Mouse (Mus musculus) limb, embryonic 14.5 days (tissue): ENCODE results near the gene Tmed6. TPM values are rescaled to one million over a fixed set of nuclear protein-coding genes. Genes with fewer than 3 reads are reported as not detected.

Experiments
- ATAC-seq: fragments of 200-750 bp; cut with Nextera tagmentation; 2 replicates; pipeline ENCODE4 v1.8.0; 2017; ENCODE audit warnings: low read depth, moderate number of reproducible peaks, moderate TSS enrichment; ENCODE audit not compliant: low FRiP score
- DNase-seq: peaks from one replicate; pipeline ENCODE4 v3.0.0-alpha.2; 2015; ENCODE audit warnings: low spot score
- H3K27ac ChIP-seq: fragments of 300-500 bp; sonication (generic); replicated peaks from 2 replicates; pipeline ENCODE4 v1.5.1; 2014; ENCODE audit warnings: low read depth, mild to moderate bottlenecking, low read length, moderate library complexity, mixed read lengths
- H3K27me3 ChIP-seq: fragments of 300-500 bp; sonication (generic); 2 replicates; pipeline ENCODE4 v1.6.1; 2014; ENCODE audit warnings: low read length, mixed read lengths; ENCODE audit not compliant: control insufficient read depth, insufficient read depth
- H3K36me3 ChIP-seq: fragments of 300-500 bp; sonication (generic); 2 replicates; pipeline ENCODE4 v1.6.1; 2014; ENCODE audit warnings: mild to moderate bottlenecking, low read length, moderate library complexity, mixed read lengths; ENCODE audit not compliant: control insufficient read depth, insufficient read depth
- H3K4me1 ChIP-seq: fragments of 300-500 bp; sonication (generic); 2 replicates; pipeline ENCODE4 v1.6.1; 2014; ENCODE audit warnings: antibody characterized with exemption, low read length, mixed read lengths; ENCODE audit not compliant: control insufficient read depth, insufficient read depth
- H3K4me2 ChIP-seq: fragments of 300-500 bp; sonication (generic); replicated peaks from 2 replicates; pipeline ENCODE4 v1.6.1; 2014; ENCODE audit warnings: low read depth, mild to moderate bottlenecking, low read length, moderate library complexity; ENCODE audit not compliant: severe bottlenecking
- H3K4me3 ChIP-seq: fragments of 300-500 bp; sonication (generic); replicated peaks from 2 replicates; pipeline ENCODE4 v1.5.1; 2014; ENCODE audit warnings: low read length
- H3K9ac ChIP-seq: fragments of 300-500 bp; sonication (generic); 2 replicates; pipeline ENCODE4 v1.6.1; 2014; ENCODE audit warnings: mild to moderate bottlenecking, low read depth, low read length, moderate library complexity; ENCODE audit not compliant: severe bottlenecking
- H3K9me3 ChIP-seq: fragments of 300-500 bp; sonication (generic); 2 replicates; pipeline ENCODE4 v1.6.1; 2016; ENCODE audit warnings: low read length; ENCODE audit not compliant: control insufficient read depth
- POLR2A ChIP-seq: fragments of 200-500 bp; IDR thresholded peaks from 2 replicates; pipeline ENCODE4 v1.8.0; 2012; ENCODE audit warnings: inconsistent platforms, mild to moderate bottlenecking, moderate library complexity, borderline replicate concordance; ENCODE audit not compliant: insufficient read depth, insufficient read length; ENCODE audit errors: extremely low read depth
- WGBS: fragments of 180-500 bp; shearing (Covaris S2); extraction: QIAGEN DNeasy Blood & Tissue Kit; methylation state at CpG from one replicate; pipeline ENCODE4 v1.1.7; 2014; 5-methylcytosine and 5-hydroxymethylcytosine counted together
- polyA plus RNA-seq, 2 experiments: library from polyadenylated mRNA; depleted of rRNA in 1 of 2; stranded (reverse) in 1 of 2; unstranded in 1 of 2; fragments of >200 nt; fragmentation: Nextera tagmentation in 1 of 2; extraction: Ambion mirVana in 1 of 2; gene quantifications; 2 replicates each; pipeline versions ENCODE4 v1.2.1 to v1.2.3; 2012 to 2014

Tmed6 gene
- polyA plus RNA-seq, 2 experiments: not detected

DNA sequence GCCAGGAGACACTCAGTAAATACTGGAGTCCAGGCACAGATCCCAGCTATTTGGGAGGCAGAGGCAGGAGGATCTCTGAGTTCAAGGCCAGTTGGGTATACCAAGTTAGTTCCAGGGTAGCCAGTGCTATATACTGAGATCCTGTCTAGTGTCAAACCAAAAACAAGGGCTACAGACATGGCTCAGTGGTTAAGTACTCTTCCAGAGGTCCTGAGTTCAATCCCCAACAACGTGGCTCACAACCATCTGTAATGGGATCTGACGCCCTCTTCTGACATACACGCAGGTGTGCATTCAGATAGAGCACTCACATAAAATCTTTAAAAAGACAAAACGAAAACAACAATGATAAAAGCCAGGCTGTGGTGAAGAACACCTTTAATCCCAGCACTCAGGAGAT is 16.0 kb downstream of the Tmed6 start:
- no peaks in the 10 kb centered on the region; the same call in 1 of the 2 replicates for H3K9me3 ChIP-seq

GRCm38 (mm10) chr8:107048061-107048941 is 17.1 kb downstream of the Tmed6 start, which contains the start of gene Pdf:
Gene Pdf (minus strand): TSS chr8:107048614.
- whole genome bisulfite sequencing: 1% methylated on average over 79 of the region's 87 CpGs
- peak; percentile 23; the same call in 1 of the 2 replicates for TF ChIP-seq POLR2A
- Histone ChIP-seq H3K36me3 (peaks cover 80% of the 10 kb centered on the region), H3K27me3 (no peaks in the 10 kb centered on the region), H3K27ac (peak within 1 kb of the TSS; percentile 91), H3K4me3 (peak within 1 kb of the TSS; percentile 90), H3K9ac (peak within 1 kb of the TSS; percentile 88), H3K4me1 (peaks cover 10% of the 10 kb centered on the region; the same call in 1 of the 2 replicates), H3K9me3 (no peaks in the 10 kb centered on the region; the same call in 1 of the 2 replicates), H3K4me2 (peak within 1 kb of the TSS; percentile 87)
- DNase-seq: peak; percentile 76
- ATAC-seq: peak; percentile 82

More for the DNA sequence above, 16.0 kb downstream of the Tmed6 start:
- ATAC-seq (no peak), DNase-seq (no peak)
- H3K4me1 ChIP-seq: peaks cover 10% of the 10 kb centered on the region; the same call in 1 of the 2 replicates
- no peak overlapping the region for H3K9ac ChIP-seq
- H3K27ac ChIP-seq: no peak overlapping the region
- 90% methylated on average over 4 of the region's 4 CpGs for WGBS
- H3K36me3 ChIP-seq: peaks cover 75% of the 10 kb centered on the region
- peak overlapping the region; percentile 90; the same call in 1 of the 2 replicates for H3K4me3 ChIP-seq
- no peak overlapping the region; the same call in 1 of the 2 replicates for H3K4me2 ChIP-seq
- no peaks in the 10 kb centered on the region for H3K27me3 ChIP-seq
- TF ChIP-seq POLR2A: no peak

- Histone ChIP-seq H3K4me1 (peaks cover 10% of the 10 kb centered on the region; the same call in 1 of the 2 replicates), H3K4me3 (0 out of 2 replicates have a peak overlapping the region, but pooled peaks have one; percentile 7), H3K27ac (no peak overlapping the region), H3K9me3 (no peaks in the 10 kb centered on the region; the same call in 1 of the 2 replicates), H3K27me3 (no peaks in the 10 kb centered on the region), H3K36me3 (peaks cover 80% of the 10 kb centered on the region), H3K4me2 (no peak overlapping the region), H3K9ac (no peak overlapping the region)
- ATAC-seq (no peak), DNase-seq (no peak)
- TF ChIP-seq POLR2A: no peak
- WGBS: 88% methylated on average over 5 of the region's 5 CpGs
Measured at GRCm38 (mm10) chr8:107046976-107047375, 18.5 kb downstream of the Tmed6 start.

DNA sequence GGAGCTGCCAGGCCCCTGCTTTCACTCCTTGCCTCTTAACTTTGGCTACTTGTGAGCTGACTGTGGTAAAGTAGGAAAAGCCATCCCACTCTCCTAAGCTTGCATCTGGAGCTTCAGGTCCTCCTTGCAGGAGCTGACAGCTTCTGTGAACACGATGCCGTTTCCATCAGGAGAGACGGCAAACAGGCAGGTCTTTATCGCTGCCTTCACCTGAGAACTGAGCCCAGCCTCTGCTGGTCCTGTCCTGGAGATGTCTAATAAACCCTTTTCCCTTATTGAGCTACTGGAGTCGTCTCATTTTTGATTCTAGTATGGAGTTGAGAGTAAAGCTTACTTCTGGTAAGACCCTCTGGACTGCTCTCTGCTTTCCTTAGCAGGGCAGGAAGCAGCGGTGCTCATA is 20.0 kb downstream of the Tmed6 start:
- Histone ChIP-seq H3K4me3 (no peak overlapping the region), H3K27me3 (no peaks in the 10 kb centered on the region), H3K4me2 (no peak overlapping the region), H3K9ac (no peak overlapping the region), H3K27ac (no peak overlapping the region), H3K36me3 (peaks cover 79% of the 10 kb centered on the region), H3K4me1 (peaks cover 10% of the 10 kb centered on the region; the same call in 1 of the 2 replicates), H3K9me3 (no peaks in the 10 kb centered on the region; the same call in 1 of the 2 replicates)
- no peak for TF ChIP-seq POLR2A
- no peak for ATAC-seq
- no peak for DNase-seq
- WGBS: 94% methylated on average over 6 of the region's 6 CpGs

DNA sequence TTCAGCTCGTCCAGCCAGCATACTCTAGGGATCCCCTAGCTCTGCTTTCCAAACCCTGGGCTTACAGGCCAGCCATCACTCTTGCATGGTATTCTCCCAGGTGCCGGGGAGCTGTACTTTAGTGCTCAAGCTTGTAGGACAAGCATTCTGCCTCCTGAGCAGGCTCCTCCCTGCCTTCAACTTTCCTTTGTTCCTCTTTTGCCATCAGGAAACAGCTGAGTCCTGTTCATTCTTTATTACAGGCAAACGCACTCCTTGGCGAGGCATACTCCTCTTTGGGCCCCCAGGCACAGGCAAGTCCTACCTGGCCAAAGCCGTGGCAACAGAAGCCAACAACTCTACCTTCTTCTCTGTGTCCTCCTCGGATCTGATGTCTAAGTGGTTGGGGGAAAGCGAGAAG is 24.8 kb downstream of the Tmed6 start:
- 81% methylated on average over 7 of the region's 7 CpGs for WGBS
- TF ChIP-seq POLR2A: no peak

More for the DNA sequence above, 24.8 kb downstream of the Tmed6 start:
- Histone ChIP-seq H3K9me3 (no peaks in the 10 kb centered on the region), H3K27ac (no peak overlapping the region), H3K9ac (no peak overlapping the region), H3K4me1 (no peaks in the 10 kb centered on the region), H3K4me3 (no peak overlapping the region), H3K4me2 (no peak overlapping the region), H3K27me3 (no peaks in the 10 kb centered on the region), H3K36me3 (peaks cover 87% of the 10 kb centered on the region)
- DNase-seq (no peak), ATAC-seq (no peak)
